Mouse (Mus musculus) spleen, adult 2 months (tissue): Measurements from ENCODE around the gene Aars2.

Experiments used
- CTCF ChIP-seq: fragments of 200-500 bp; IDR thresholded peaks from 2 replicates; pipeline ENCODE4 v1.5.1; 2011; ENCODE audit warnings: mild to moderate bottlenecking, inconsistent platforms; ENCODE audit not compliant: insufficient read depth, insufficient read length, insufficient replicate concordance; ENCODE audit errors: extremely low read depth
- POLR2A ChIP-seq: fragments of 200-500 bp; IDR thresholded peaks from 2 replicates; pipeline ENCODE4 v1.6.1; 2011; ENCODE audit warnings: low read depth, low read length, inconsistent platforms

- TF ChIP-seq POLR2A (no peak), CTCF (no peak)
Observed at GRCm38 (mm10) chr17:45489736-45490135, 16.9 kb upstream of the Aars2 start.
